Mouse (Mus musculus): ENCODE data around the gene Tmem104. TPM values are rescaled to one million over a fixed set of nuclear protein-coding genes. Genes with fewer than 3 reads are reported as not detected.

Gene Tmem104
- total RNA-seq, 4 experiments from 2014 or later, result 4.3 to 7.2 (median 6.3) TPM

DNA sequence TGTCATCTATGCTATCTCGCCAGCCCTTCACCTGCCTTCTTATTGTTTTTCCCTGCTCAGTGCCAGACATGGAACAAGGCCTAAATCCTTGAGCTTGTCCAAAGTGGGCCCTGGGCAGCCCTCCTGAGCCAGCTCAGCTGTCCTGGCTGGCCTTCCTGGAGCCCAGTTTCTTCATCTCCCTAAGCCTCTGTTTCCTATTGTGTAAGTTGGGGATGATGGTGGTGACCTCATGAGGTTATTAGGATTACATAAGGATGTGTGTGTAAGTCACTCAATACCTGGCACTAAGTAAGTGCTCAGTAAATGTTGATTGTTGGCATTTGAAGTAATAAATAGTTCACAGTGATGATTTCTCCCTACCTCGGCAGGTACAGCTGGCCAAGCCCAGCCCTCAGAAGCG, 20.5 kb upstream of the Tmem104 start:
- DNase-seq (ENCODE audit: low spot score in 2 of 2), result no peak

DNA sequence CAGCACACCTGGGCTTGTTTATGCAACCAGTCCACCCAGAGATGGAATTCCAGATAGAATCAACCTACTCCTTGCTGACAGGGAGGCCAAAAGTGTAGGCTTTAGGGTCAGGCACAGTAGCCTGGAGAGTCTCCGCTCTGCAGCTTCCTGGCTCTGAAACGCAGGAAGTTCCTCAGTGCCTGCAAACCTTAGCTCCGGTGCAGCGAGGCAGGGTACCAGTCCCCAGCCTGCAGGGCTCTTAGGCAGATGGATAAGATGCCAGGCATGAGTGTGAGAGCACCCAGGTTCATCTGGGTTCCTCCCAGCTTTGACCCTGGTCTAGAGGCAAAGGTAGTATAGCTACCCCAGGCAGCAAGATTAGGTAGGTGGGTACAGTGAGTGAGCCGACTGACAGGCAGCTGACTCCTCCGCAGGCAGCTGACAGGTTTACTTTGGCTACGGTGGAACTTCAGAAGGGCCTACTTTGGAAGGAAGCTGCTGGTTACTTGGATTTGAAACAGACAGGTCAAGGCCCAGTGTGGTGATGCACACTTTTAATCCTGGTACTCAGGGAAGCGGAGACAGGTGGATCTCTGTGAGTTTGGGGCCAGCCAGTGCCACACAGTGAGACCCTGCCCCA, 19.5 kb upstream of the Tmem104 start:
- no peak for DNase-seq (ENCODE audit: low spot score in 2 of 2)

DNA sequence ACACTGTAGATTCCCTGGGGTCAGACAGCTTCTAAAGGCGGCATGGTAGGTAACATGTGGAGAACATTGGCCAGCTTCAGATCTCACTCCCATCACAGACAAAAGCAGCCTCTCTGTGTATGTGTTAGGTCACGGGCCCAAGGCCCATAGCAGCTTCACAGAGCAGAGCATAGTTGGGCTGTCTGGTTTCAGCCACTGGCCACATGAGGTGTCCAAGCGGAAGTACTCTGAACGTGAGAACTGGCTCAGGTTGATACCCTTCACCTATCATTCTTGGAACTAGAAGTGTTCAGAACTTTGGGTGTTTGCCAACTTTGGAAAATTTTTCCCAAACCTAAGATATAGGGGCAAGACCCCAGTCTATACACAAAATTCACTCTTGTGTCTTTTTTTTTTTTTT, 17.9 kb upstream of the Tmem104 start:
- no peak for DNase-seq (ENCODE audit: low spot score in 2 of 2)

DNA sequence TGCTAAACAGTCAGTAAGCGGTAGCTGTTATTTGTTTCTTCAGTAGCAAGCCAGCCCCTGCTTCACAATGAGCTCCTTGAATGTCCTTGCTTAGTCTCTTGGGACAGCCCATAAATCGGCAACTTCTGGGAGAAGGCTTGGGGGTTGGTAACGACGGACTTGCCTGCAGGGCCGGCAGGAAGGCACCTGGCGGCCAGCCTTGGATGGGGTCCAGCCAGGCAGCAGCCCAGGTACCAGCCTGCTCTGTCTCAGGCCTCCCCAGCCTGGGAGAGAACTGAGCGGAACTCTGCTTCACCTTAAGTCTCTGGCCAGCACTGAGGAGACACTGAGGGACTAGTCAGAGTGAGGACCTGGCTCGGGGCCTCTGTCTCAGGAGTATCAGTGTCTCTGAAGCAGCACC, 16.2 kb upstream of the Tmem104 start:
- no peak for DNase-seq (ENCODE audit: low spot score in 2 of 2)

DNA sequence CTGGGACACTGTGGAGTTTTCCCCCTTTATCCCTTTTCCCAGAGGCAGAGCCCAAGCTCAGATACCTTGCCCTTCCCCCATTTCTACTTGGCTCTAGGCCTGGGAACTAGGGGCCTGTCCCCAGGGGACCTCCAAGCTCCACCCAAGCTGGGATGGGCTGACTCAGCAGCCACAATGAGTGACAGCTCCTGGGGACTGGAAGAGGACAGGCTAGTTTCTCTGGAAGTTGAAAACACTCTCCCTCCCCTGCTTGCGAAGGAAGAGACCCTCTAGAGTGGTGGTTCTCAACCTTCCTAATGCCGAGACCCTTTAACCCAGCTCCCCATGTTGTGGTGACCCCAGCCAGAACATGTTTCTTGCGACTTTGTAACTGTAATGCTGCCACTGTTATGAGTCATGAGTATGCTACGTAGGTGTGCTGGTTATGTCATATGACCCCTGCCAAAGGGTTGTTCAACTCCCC, 14.4 kb upstream of the Tmem104 start:
- DNase-seq (ENCODE audit: low spot score in 2 of 2), result no peak

DNA sequence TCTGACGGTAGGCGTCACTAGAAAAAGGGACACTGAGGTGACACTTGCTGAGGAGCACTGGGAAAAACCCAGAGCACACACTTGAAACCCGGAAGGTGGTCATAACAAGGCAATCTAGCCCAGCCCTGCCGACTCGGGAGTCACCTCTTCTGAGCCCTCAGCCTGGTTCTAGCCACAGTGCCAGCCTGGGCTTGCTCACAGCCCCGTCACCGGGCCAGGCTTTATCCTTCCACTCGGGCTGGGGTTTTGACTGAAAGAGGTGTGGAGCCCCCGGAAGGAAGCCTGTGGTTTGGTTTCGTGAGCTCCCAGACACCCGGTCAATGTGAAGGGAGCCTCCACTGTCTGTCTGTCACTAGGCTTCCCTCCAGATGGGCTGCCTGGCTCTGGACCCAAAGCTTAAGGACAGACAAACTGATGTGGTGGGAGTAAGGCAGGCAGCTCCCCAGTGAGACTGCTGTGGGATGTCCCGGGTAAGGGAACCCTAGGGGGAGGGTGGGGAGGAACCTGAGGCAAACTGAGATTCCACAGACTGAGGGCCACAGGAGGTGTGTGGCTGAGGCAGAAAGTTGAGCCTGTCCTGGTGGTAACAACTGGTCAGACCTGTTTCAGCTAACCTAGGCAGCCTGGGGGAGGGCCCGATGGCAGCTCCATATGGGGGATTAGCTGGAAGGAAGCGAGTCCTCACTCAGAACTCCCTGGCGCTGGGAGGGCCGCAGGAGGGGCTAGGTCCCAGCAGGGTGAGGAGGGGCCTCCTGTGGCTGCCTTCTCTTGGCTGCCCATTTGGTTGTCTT, 13.5 kb upstream of the Tmem104 start:
- DNase-seq (ENCODE audit: low spot score in 2 of 2), result no peak

DNA sequence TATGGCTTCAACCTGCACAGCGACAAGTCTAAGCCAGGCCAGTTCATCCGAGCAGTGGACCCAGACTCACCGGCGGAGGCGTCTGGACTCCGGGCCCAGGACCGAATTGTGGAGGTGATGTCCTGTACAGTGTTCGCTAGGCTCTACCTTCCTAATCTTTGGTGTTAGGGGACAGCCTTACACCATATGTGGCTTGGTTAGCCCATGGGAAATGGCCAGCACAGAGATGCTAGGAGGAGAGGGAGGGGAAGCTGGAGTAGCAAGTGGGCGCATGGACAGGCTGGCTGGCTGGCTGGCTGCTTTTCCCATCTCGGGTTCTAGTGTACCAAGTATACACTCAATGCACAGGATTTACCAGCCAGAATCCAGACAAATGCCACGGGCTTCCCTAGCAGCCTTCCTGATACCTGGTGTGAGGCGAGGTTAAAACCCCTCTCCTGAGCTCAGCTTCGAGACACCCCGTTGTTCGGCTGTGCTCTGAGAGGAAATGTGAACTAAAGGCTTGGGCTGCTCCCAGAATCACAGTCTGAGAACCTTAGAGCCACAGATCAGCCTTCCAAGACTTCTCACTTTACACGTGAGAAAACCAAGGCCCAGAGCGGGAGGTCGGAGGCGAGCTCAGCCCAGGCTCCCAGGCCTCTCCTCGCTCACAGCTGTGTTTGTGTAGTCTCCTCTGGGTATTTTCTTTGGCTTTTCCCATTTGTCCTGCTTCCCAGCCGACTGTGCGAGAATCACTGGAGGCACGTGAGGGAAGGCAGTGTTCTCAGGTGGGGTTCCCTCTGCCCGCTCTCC, 10.7 kb upstream of the Tmem104 start:
- no peak for DNase-seq (ENCODE audit: low spot score in 2 of 2)

DNA sequence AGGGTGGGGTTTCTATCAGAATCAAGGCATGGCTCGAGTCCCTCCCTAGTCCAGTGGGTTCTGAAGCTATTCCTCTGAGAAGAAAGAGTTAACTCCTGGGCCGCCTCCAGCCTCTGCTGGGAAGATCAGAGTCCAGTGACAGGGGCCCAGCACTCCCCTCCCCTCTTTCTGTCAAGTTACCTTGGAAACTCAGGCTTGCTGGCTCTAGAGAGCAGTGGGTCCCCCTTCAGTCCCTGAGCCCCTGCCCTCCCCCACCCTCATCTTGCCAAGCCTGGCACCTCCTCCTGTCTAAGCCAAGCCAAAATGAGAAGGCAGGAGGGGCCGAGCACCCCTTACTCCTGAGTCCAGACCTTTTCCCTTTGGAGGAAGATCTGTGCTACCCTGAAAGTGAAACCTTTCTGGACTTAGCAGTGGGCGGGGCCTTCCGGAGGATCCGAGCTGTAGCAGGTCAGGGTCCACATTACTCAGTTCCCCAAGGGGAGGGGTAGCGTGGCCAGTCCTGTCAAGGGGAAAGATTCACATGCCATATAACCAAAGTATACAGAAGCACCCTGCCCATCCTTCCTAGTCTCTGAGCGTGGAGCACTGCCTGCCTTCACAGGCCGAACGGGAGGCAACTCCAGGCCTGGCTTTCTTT, 9.6 kb upstream of the Tmem104 start:
- DNase-seq (ENCODE audit: low spot score in 2 of 2), result no peak

DNA sequence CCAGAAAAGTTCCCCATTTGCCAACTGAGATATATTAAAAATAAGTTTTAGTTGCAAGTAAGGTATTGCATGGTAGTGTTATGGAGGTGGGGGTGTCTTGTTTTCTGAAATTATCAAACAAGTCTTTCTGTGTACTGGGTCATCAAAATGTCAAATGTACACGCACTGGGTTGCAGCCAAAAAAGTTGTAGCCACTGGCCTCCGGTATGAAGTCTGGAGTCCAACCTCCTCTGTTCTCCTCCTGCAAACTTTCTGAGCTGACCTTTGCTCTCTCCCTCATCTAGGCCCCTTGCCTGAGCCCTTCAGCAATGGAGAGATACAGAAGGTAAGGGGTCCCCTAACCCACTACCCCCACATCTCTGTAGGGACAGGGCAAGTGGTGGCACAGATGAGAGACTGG, 8.5 kb upstream of the Tmem104 start:
- DNase-seq (ENCODE audit: low spot score in 2 of 2), result no peak

DNA sequence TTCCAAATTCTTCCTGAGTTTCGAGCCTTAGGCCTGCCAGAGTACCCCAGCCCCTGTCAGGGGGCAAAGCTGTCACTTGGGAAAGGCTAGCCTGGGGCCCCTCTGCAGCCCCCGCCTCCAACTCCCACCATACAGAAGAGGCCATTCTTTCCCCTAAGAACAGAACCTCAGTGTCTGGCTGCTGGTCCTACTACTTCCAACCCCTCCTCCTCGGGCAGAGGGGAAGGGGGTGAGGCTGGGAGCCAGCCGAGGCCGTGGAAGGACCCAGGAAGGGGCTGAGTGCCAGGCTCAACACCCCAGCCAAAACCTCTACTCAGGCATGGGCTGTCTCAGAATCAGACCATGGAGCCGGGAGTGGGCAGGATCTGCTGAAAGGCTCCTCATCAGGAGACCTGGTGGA, 8.1 kb upstream of the Tmem104 start:
- DNase-seq (ENCODE audit: low spot score in 2 of 2), result no peak

DNA sequence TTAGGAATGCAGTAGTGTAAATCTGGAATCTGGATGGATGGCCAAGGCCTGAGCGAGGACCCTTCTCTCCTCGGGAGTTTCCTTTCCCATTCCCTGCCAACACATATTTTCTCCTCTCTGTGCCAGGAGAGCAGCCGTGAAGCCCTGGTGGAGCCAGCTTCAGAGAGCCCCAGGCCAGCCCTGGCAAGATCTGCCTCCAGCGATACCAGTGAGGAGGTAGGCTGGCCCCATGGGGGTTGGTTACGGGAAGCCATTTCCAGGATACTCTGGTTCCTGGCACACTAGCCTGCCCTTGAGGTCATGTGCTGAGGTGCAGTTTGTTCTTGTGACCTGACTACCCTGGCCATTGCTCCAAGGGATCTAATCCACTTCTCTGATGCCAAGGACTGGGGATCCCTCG, 7.4 kb upstream of the Tmem104 start:
- DNase-seq (ENCODE audit: low spot score in 2 of 2), result no peak

DNA sequence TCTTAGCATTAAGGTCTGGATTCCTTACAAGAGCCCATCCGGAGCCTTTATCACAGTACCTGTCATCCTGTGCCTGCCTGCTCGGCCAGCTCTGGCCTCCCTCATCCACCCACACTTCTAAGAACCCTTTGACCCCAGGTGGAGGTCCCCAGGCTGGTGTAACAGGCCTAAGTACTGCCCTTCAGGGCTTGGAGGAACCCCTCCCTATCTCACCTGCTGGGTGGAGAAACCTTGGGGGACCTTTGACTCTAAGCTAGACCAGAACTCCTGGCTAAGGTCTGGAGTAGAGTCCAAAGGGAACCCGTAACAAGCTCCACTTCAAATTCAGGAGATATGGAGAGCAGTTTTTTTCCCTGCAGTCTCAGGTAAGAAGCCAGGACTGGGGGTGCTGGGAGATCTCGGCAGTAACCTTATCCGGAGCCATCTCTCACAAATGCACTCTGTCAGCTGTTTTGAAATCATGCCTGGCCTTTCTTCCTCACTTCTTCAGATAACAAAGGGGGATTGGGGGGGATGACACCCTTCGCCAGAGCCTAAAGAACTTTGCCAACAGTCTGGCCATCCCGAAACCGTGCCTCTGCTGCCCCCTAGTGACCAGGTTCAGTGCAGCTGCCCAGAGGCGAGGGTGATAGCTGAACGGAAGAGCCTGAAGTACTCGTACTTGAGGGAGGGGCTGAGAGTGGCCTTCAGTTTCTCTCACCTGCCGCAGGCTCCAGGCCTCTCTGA, 5.2 kb upstream of the Tmem104 start:
- peak; percentile 50 to 59 for DNase-seq (ENCODE audit: low spot score in 2 of 2)

DNA sequence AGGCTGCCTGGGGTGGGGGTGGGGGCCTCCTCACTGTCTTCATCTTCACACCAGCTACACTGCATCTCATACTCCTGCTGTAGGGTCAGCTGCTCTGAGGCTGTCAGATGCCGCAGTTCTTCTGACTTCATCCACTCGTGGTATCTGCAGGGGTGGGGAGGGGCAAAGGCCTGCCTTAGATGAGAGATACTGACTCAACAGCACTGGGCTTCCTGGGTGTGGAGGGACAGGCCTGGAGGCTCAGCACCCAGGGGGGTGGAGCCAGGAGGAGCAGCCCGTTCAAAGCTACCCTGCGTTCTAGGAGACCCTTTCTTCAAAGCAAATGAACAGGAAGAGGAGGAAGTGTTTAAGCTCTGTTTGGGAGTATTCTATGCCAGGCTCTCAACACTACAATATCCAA, 2.3 kb upstream of the Tmem104 start:
- no peak for DNase-seq (ENCODE audit: low spot score in 2 of 2)

DNA sequence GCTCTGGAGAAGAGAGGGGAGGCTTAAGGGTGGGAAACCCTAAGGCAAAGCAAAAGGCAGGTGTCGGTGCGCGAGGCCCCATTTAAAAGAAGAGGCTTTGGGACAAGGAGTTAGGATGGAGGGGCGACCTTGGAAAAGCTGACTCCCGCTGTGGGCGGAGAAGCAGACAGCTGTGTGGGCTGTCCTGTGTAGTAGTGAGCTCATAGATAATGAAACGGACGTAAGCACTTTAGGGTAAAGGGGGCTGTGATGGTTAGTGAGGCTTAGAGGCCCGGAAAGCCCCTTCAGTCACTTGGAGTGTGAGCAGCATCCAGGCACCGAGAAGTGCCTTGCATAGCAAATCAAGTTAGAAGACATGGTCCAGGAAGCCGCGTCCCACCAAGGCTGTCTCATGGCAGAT, 406 bp downstream of the Tmem104 start, which contains the start of gene Nat9:
Nat9 (minus strand) TSS at position 167 of the 400 bp plus-strand sequence.
- DNase-seq (ENCODE audit: low spot score in 2 of 2), result no peak

DNA sequence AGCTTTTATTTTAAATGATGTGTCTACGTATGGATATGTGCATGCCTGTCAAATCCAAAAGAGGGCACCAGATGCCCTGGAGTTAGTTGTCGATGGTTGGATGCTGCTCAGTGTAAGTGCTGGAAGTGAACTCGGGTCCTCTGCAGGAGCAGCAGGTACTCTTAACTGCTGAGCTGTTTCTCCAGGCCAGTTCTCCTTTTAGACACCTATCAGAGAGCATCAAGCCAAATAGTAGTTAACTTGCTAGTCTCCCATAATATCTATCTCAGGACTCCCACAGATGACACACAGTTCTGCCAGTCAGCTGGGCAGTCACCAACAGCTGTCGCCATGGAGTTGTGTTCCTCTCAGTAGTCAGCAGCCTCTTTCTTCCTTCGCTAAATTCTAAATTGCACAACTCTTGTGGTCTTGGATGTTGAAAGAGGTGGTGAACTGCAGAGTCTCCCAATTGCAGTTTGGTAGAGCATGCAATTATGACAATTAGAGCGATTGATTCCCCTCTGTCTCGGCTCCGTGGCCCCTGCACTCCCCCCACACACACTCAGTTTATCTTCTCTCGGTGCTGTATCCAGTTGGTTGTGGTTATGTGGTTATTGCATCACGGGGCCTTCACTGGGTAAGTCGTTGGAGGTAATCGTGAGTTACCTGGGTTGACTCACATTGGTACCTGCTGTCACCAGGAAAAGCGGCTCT, 1.4 kb downstream of the Tmem104 start:
- no peak for DNase-seq (ENCODE audit: low spot score in 2 of 2)

DNA sequence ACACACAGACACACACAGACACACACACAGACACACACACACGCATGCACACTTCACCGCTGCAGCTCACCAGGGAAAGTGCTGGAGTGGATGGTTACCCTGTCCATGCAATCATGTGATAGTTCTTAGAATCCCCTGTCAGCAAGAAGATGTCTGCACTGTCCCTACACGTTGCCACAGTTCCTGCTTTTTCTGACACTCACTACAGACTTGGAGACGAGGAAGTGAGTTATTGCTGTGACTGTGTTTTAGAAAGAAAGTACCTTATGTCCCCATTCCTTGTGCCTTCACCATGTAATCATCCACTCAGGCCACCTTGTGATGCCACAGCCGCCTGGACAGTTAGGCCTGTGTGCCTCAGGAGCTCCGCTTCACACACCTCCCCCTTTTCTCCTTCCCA, 2.0 kb downstream of the Tmem104 start:
- no peak for DNase-seq (ENCODE audit: low spot score in 2 of 2)

DNA sequence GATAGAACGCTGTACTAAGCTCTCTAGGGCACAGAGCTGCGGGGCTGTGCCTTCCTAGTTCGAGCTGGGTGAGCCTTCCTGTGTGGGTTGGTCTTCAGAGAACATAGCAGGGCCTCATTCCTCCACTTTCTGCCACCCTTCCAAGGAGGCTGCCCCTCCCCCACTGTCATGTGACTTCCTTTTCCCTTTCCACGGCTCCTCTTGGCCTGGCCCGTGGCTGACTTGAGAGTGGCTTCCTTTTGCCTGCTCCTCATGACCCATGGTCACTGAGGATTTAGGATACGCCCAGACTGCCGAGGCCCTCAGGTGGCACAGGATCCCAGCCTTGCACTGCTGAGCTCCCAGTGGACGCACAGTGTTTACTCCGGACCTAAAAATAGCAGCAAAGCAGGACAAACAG, 4.9 kb downstream of the Tmem104 start:
- peak in 1 of 2 experiments; percentile 37 for DNase-seq (ENCODE audit: low spot score in 2 of 2)

DNA sequence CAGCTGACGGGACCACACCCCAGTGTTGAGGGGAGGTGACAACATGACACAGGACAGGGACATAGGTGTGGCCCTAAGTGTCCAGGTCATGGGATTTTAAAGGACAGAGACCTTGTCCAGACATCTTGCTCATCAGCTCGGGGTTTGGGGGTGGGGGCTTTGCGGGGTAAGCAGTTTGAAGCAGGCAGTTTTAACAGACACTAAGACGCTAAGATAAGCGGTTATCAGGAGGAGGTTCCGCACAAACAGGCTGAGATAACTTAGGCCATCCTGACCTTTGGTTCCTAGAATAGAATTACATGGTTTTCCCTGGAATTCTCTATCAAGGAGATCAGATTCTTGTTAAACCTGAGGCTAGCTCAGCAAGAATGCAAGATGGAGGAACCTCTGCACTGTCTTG, 7.4 kb downstream of the Tmem104 start:
- DNase-seq (ENCODE audit: low spot score in 2 of 2), result no peak

DNA sequence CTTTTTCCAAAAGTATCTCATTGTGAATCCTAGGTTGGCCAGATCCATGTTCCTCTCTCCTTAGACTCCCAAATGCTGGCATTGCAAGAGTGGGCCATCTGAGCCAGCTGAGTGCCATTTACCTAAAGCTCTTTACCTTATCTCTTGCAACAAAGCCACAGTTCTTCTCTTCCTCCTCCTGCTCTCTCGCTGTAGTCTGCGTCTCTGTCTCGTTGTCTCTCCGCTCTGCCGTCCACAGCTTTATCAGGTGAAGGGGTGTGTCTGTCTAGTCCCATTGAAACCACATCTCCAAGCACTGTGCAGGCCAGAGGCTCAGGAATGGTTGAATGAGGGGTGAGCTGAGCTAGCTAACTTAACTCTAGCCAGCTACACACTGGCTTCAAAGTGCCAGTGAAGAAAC, 8.6 kb downstream of the Tmem104 start:
- DNase-seq (ENCODE audit: low spot score in 2 of 2), result no peak

DNA sequence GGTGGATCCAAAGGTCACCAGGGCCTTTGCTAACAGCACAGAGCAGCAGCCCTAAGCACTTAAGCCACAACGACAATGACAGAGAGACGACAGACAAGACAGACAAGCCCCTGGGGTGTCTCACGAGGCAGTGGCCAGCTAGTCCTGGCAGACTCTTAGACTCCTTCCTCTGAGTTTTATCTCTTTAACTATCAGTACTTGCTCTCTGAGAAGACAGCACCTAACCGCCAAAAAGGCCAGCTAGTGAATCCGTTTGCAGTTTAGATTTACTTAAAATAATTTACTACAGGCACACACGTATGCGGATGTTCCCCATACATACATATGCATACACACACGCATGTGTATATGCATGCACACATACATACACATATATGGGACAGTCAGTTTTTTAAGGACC, 10.3 kb downstream of the Tmem104 start:
- no peak for DNase-seq (ENCODE audit: low spot score in 2 of 2)

All from gastrocnemius, adult 8-10 months (tissue).